Mouse (Mus musculus): Measurements from ENCODE around the gene Baiap2l1. TPM values are rescaled to one million over a fixed set of nuclear protein-coding genes. Genes with fewer than 3 reads are reported as not detected.
A peak's percentile ranks its signal among the peaks of the same experiment; 100 is the strongest.

The Baiap2l1 gene
- total and polyA plus RNA-seq, 2 experiments from 2014 or later: 6.0 to 11.1 TPM

GRCm38 (mm10) chr5:144314731-144315494, 43.0 kb downstream of the Baiap2l1 start:
- TF ChIP-seq EP300 (IDR thresholded peaks at IDR 0.05; ENCODE audit: low read depth) (no peak), CTCF (IDR thresholded peaks at IDR 0.05; ENCODE audit: low read depth) (no peak)
- WGBS: 84% methylated on average over 12 of the region's 12 CpGs
- Histone ChIP-seq H3K4me1 (ENCODE audit: control insufficient read depth, insufficient read depth) (peaks cover 17% of the 10 kb centered on the region), H3K36me3 (replicated peaks; ENCODE audit: control insufficient read depth, insufficient read depth, low read length) (no peaks in the 10 kb centered on the region), H3K9ac (replicated peaks; ENCODE audit: low read depth, low read length) (no peak overlapping the region), H3K4me2 (ENCODE audit: low read depth, low read length) (no peak overlapping the region), H3K4me3 (ENCODE audit: low read depth, low read length) (no peak overlapping the region), H3K27ac (ENCODE audit: low read depth) (no peak overlapping the region), H3K9me3 (replicated peaks; ENCODE audit: control insufficient read depth, low read length) (no peaks in the 10 kb centered on the region), H3K27me3 (ENCODE audit: control insufficient read depth, insufficient read depth, low read length) (no peaks in the 10 kb centered on the region)
- ATAC-seq (ENCODE audit: insufficient read depth, low read depth): no peak
- no peak for DNase-seq (ENCODE audit: low spot score)

GRCm38 (mm10) chr5:144313335-144313734, 44.6 kb downstream of the Baiap2l1 start:
- Histone ChIP-seq H3K9me3 (replicated peaks; ENCODE audit: control insufficient read depth, low read length) (no peaks in the 10 kb centered on the region), H3K4me1 (ENCODE audit: control insufficient read depth, insufficient read depth) (peaks cover 24% of the 10 kb centered on the region), H3K4me3 (ENCODE audit: low read depth, low read length) (no peak overlapping the region), H3K27ac (ENCODE audit: low read depth) (peak overlapping the region; percentile 39; the same call in 1 of the 2 replicates), H3K9ac (replicated peaks; ENCODE audit: low read depth, low read length) (no peak overlapping the region), H3K27me3 (ENCODE audit: control insufficient read depth, insufficient read depth, low read length) (no peaks in the 10 kb centered on the region), H3K4me2 (ENCODE audit: low read depth, low read length) (no peak overlapping the region), H3K36me3 (replicated peaks; ENCODE audit: control insufficient read depth, insufficient read depth, low read length) (no peaks in the 10 kb centered on the region)
- TF ChIP-seq CTCF (IDR thresholded peaks at IDR 0.05; ENCODE audit: low read depth): no peak
- no peak for TF ChIP-seq EP300 (IDR thresholded peaks at IDR 0.05; ENCODE audit: low read depth)
- DNase-seq (ENCODE audit: low spot score) (peak; percentile 50), ATAC-seq (ENCODE audit: insufficient read depth, low read depth) (no peak)
- 17% methylated on average over 5 of the region's 5 CpGs for WGBS

- H3K36me3 ChIP-seq (replicated peaks; ENCODE audit: control insufficient read depth, insufficient read depth, low read length): no peaks in the 10 kb centered on the region
- ATAC-seq (ENCODE audit: insufficient read depth, low read depth): no peak
- no peak overlapping the region for H3K9ac ChIP-seq (replicated peaks; ENCODE audit: low read depth, low read length)
- no peak overlapping the region for H3K4me2 ChIP-seq (ENCODE audit: low read depth, low read length)
- no peaks in the 10 kb centered on the region for H3K9me3 ChIP-seq (replicated peaks; ENCODE audit: control insufficient read depth, low read length)
- peaks cover 28% of the 10 kb centered on the region for H3K4me1 ChIP-seq (ENCODE audit: control insufficient read depth, insufficient read depth)
- TF ChIP-seq EP300 (IDR thresholded peaks at IDR 0.05; ENCODE audit: low read depth) (no peak), CTCF (IDR thresholded peaks at IDR 0.05; ENCODE audit: low read depth) (no peak)
- H3K4me3 ChIP-seq (ENCODE audit: low read depth, low read length): no peak overlapping the region
- WGBS: 70% methylated on average over 7 of the region's 7 CpGs
- no peak for DNase-seq (ENCODE audit: low spot score)
- no peaks in the 10 kb centered on the region for H3K27me3 ChIP-seq (ENCODE audit: control insufficient read depth, insufficient read depth, low read length)
- no peak overlapping the region for H3K27ac ChIP-seq (ENCODE audit: low read depth)
Measured at GRCm38 (mm10) chr5:144312183-144312582, 45.7 kb downstream of the Baiap2l1 start.

GRCm38 (mm10) chr5:144308929-144309328, 49.0 kb downstream of the Baiap2l1 start:
- 58% methylated on average over 4 of the region's 4 CpGs for WGBS
- H3K9ac ChIP-seq (replicated peaks; ENCODE audit: low read depth, low read length): no peak overlapping the region
- peak; percentile 76 for ATAC-seq (ENCODE audit: insufficient read depth, low read depth)
- H3K27ac ChIP-seq (ENCODE audit: low read depth): peak overlapping the region; percentile 74
- no peaks in the 10 kb centered on the region for H3K9me3 ChIP-seq (replicated peaks; ENCODE audit: control insufficient read depth, low read length)
- H3K4me1 ChIP-seq (ENCODE audit: control insufficient read depth, insufficient read depth): peaks cover 24% of the 10 kb centered on the region
- no peak for TF ChIP-seq CTCF (IDR thresholded peaks at IDR 0.05; ENCODE audit: low read depth)
- no peak overlapping the region for H3K4me2 ChIP-seq (ENCODE audit: low read depth, low read length)
- peak; percentile 70 for DNase-seq (ENCODE audit: low spot score)
- no peaks in the 10 kb centered on the region for H3K36me3 ChIP-seq (replicated peaks; ENCODE audit: control insufficient read depth, insufficient read depth, low read length)
- H3K4me3 ChIP-seq (ENCODE audit: low read depth, low read length): no peak overlapping the region
- no peaks in the 10 kb centered on the region for H3K27me3 ChIP-seq (ENCODE audit: control insufficient read depth, insufficient read depth, low read length)

- Histone ChIP-seq H3K4me1 (ENCODE audit: control insufficient read depth, insufficient read depth) (peaks cover under 1% of the 10 kb centered on the region; the same call in 1 of the 2 replicates), H3K9ac (replicated peaks; ENCODE audit: low read depth, low read length) (no peak overlapping the region), H3K36me3 (replicated peaks; ENCODE audit: control insufficient read depth, insufficient read depth, low read length) (no peaks in the 10 kb centered on the region), H3K27me3 (ENCODE audit: control insufficient read depth, insufficient read depth, low read length) (no peaks in the 10 kb centered on the region), H3K27ac (ENCODE audit: low read depth) (no peak overlapping the region), H3K4me2 (ENCODE audit: low read depth, low read length) (no peak overlapping the region), H3K9me3 (replicated peaks; ENCODE audit: control insufficient read depth, low read length) (no peaks in the 10 kb centered on the region), H3K4me3 (ENCODE audit: low read depth, low read length) (no peak overlapping the region)
- TF ChIP-seq CTCF (IDR thresholded peaks at IDR 0.05; ENCODE audit: low read depth): no peak
- 88% methylated on average over 2 of the region's 2 CpGs for WGBS
- DNase-seq (ENCODE audit: low spot score) (no peak), ATAC-seq (ENCODE audit: insufficient read depth, low read depth) (no peak)
Measured at GRCm38 (mm10) chr5:144303071-144303470, 54.8 kb downstream of the Baiap2l1 start.

Data from heart, postnatal 0 days (tissue).